Mouse (Mus musculus) spleen, adult 2 months (tissue): ENCODE results near the gene Dst. TPM values are rescaled to one million over a fixed set of nuclear protein-coding genes. Genes with fewer than 3 reads are reported as not detected.

Source experiments
- DNase-seq, 2 experiments: peaks; one replicate each; pipeline versions ENCODE4 v3.0.0 to v3.0.0-alpha.2; 2012 to 2021; ENCODE audit warnings: low spot score in 2 of 2, low read depth in 1 of 2
- H3K27ac ChIP-seq: fragments of 200-500 bp; 2 replicates; pipeline ENCODE4 v1.5.1; 2012; ENCODE audit warnings: low read length, inconsistent platforms; ENCODE audit not compliant: insufficient read depth
- H3K27me3 ChIP-seq: fragments of 200-500 bp; 2 replicates; pipeline ENCODE4 v1.6.1; 2012; ENCODE audit warnings: mild to moderate bottlenecking, moderate library complexity, low read length, inconsistent platforms; ENCODE audit not compliant: control insufficient read depth, insufficient read depth
- H3K36me3 ChIP-seq: fragments of 200-500 bp; 2 replicates; pipeline ENCODE4 v1.6.1; 2012; ENCODE audit warnings: mild to moderate bottlenecking, low read length, inconsistent platforms; ENCODE audit not compliant: control insufficient read depth, insufficient read depth
- H3K4me1 ChIP-seq: fragments of 200-500 bp; 2 replicates; pipeline ENCODE4 v1.6.1; 2011; ENCODE audit warnings: inconsistent platforms; ENCODE audit not compliant: control insufficient read depth, insufficient read depth, insufficient read length
- H3K4me3 ChIP-seq: fragments of 200-500 bp; 2 replicates; pipeline ENCODE4 v1.5.1; 2011; ENCODE audit warnings: mild to moderate bottlenecking, inconsistent platforms; ENCODE audit not compliant: insufficient read depth, insufficient read length; ENCODE audit errors: extremely low read depth
- CTCF ChIP-seq: fragments of 200-500 bp; IDR thresholded peaks from 2 replicates; pipeline ENCODE4 v1.5.1; 2011; ENCODE audit warnings: mild to moderate bottlenecking, inconsistent platforms; ENCODE audit not compliant: insufficient read depth, insufficient read length, insufficient replicate concordance; ENCODE audit errors: extremely low read depth
- POLR2A ChIP-seq: fragments of 200-500 bp; IDR thresholded peaks from 2 replicates; pipeline ENCODE4 v1.6.1; 2011; ENCODE audit warnings: low read depth, low read length, inconsistent platforms
- WGBS: fragments of 180-500 bp; shearing (Covaris S2); methylation state at CpG from one replicate; pipeline ENCODE4 v1.1.7; 2018; 5-methylcytosine and 5-hydroxymethylcytosine counted together
- polyA plus RNA-seq: library from polyadenylated mRNA; depleted of rRNA; stranded (reverse); fragments of >200 nt; gene quantifications from 2 replicates; pipeline ENCODE4 v1.2.3, GENCODE M21; 2012

Dst gene
- polyA plus RNA-seq, 1 experiment = 7.6 TPM

DNA sequence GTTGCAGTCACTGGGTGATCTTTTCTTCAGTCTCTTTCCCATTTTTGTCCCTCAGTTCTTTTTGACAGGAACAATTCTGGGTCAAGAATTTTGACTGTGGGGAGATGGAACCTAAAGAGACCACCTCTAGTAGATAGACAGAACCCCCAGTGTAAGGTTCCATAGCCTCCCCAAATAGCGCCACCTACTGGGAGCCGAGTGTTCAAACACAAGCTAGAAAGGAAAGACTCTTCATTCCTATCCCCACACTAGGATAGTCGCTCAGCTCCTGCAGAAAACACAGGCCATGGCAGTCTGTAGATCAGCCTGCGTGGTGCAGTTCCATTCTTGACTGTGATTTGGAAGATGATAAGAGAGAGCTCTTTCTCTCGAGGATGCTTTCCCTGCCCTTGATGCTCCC is 160.3 kb downstream of the Dst start:
- no peak overlapping the region for H3K4me3 ChIP-seq
- H3K27me3 ChIP-seq = no peaks in the 10 kb centered on the region
- no peak for DNase-seq
- no peak for TF ChIP-seq POLR2A
- no peak for TF ChIP-seq CTCF
- H3K36me3 ChIP-seq = no peaks in the 10 kb centered on the region
- 69% methylated on average over 5 of the region's 5 CpGs for WGBS
- no peaks in the 10 kb centered on the region for H3K4me1 ChIP-seq
- H3K27ac ChIP-seq = no peak overlapping the region

DNA sequence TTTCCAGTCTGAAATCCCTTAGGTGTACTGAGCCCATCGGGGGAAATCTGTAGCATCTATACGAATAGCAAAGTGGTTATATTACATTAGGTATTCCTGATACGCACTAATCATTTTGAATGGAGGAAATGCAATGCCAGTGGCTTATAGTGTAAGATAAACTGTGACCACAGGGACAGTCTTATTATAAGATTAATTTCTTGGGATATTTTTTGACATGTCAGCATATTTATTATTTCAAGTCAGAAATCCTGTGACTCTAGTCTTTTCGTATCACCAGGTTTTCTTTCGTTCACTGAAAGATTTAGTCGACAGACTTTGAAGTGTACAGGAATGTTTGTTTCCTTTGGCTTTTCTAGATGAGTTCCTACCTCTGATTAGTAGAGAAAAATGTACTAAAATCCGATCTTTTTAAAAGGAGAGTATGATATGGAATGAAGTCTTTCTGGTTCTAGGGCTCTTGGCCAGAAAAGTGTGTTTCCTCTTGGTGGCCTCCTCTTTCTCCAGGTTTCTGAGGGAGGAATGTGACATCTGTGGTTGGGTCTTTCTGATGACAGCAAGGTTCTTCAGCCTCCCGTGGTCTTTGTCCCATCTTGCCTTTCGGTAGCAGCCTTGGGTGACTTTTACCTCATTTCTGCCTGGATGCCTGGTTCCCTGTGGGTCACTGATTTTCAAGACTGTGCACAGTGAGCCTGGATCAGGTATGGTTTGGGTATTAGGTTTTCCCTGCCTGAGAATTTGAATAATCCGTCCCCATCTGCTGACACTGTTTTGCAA is 161.7 kb downstream of the Dst start:
- H3K4me1 ChIP-seq = no peaks in the 10 kb centered on the region; the same call in 1 of the 2 replicates
- H3K27ac ChIP-seq = no peak overlapping the region
- no peak overlapping the region for H3K4me3 ChIP-seq
- WGBS = 90% methylated on average over 10 of the region's 10 CpGs
- no peak for TF ChIP-seq POLR2A
- no peak for TF ChIP-seq CTCF
- no peaks in the 10 kb centered on the region for H3K27me3 ChIP-seq
- H3K36me3 ChIP-seq = no peaks in the 10 kb centered on the region
- no peak for DNase-seq

DNA sequence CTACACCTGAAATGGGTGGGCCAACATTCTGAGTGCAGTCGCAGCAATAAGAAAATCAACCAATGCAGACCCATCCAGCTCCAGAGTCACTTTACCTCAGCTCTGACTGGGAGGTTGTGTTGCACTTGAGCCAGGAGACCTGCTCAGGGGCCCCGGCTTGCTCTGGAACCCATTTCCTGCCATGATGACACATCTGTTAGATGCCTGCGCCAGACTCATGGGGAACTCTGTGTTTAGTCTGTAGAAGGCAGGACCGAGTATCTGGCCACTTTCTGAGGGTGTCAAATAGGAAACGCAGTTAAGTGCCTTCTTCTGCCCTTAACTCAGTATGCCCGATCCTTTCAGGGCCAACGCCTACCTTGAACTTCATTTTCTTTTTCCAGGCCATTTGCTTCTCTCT is 162.4 kb downstream of the Dst start:
- 44% methylated on average over 7 of the region's 7 CpGs for WGBS
- no peaks in the 10 kb centered on the region for H3K36me3 ChIP-seq
- TF ChIP-seq POLR2A (no peak), CTCF (no peak)
- H3K27me3 ChIP-seq = no peaks in the 10 kb centered on the region
- H3K27ac ChIP-seq = no peak overlapping the region
- H3K4me3 ChIP-seq = no peak overlapping the region
- DNase-seq = no peak
- no peaks in the 10 kb centered on the region; the same call in 1 of the 2 replicates for H3K4me1 ChIP-seq

DNA sequence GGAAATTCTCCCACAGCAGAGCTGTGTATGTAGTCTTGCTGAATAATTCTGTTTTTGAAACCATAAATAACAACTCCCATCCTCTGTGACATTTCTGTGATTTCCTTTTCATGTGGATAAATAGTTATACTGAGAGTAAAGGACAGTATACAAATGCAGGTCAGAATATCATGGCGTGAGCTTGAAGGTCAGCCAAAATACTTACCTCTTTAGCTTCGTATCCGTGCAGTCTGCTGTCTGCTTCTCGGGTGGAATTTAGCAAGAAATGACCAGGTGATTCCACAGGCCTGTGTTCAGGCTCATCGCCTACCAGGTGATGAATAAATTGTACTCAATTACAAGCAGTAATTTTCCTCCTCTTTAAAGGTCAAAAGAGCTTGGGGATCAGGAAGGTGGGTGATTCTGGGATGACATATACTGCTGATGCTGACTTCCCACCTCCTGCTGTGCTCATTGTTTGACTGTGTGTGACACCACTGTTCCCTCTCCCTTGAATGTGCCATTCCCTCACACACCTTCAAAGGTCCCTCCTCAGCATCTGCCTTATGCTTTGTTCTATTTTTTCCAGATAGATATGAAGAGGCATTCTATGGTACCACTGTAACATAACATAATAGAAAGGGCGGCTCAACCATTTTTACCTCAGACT is 163.1 kb downstream of the Dst start:
- Histone ChIP-seq H3K36me3 (no peaks in the 10 kb centered on the region), H3K27me3 (no peaks in the 10 kb centered on the region), H3K4me1 (no peaks in the 10 kb centered on the region; the same call in 1 of the 2 replicates), H3K27ac (no peak overlapping the region), H3K4me3 (no peak overlapping the region)
- WGBS = 89% methylated on average over 6 of the region's 6 CpGs
- TF ChIP-seq CTCF (no peak), POLR2A (no peak)
- DNase-seq = no peak

DNA sequence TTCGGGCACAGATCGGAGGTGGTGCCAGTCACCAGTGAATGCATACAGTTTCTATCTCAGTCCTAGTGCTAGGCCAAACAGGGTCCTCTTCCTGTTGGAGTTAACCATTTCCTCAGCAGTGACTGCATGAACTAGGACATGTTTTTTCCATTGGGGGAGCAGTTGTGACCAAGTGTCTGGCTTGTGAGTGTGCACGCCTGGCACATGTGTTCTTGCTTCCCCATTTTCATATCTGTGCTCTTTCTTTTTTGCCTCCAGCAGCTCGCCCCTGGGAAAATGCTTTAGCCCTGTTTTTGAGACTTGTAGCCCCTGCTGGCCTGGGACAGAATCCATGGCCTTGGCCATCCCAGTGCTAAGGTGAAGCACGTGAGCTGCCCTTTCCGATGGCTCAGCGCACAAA is 164.2 kb downstream of the Dst start:
- Histone ChIP-seq H3K27me3 (no peaks in the 10 kb centered on the region), H3K4me1 (no peaks in the 10 kb centered on the region; the same call in 1 of the 2 replicates), H3K36me3 (no peaks in the 10 kb centered on the region), H3K4me3 (no peak overlapping the region), H3K27ac (no peak overlapping the region)
- 73% methylated on average over 7 of the region's 7 CpGs for WGBS
- no peak for TF ChIP-seq CTCF
- TF ChIP-seq POLR2A = no peak
- no peak for DNase-seq

DNA sequence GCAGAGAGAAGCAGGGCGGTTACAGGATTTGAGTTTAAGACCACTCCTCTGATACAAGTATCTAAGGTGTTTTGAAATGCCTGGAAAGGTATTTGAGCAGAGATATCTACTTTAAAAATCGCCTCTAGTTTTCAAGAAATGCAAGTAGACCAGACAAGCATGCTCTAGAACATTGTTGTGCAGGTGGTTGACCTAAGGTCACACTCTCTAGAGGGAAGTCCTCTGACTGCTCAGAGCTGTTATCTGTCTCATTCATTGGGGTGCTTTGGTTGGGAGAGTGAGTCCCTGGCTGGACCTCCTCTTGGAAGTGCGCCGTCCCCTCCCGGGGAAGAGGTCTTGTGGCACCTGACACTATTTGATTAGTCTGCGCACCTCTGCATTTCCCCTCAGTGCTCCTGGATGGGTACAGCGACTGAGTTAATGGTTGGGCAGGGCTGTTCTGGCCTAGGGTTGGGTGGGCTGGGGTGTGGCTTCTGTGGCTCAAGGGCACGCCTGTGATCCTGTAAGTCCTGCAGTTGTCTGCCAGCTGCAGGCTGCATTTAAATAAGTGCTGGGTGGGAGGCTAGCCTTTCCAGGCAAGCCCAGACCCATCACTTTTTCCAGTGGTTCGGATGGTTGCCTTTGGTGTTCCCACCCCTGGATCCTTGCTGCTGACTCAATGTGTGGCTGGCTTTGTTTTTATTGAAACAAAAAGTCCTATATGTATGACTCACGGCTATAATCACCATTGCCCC is 165.6 kb downstream of the Dst start:
- no peak for TF ChIP-seq POLR2A
- TF ChIP-seq CTCF = no peak
- no peaks in the 10 kb centered on the region; the same call in 1 of the 2 replicates for H3K4me1 ChIP-seq
- no peak for DNase-seq
- H3K36me3 ChIP-seq = no peaks in the 10 kb centered on the region
- H3K27ac ChIP-seq = no peak overlapping the region
- no peak overlapping the region for H3K4me3 ChIP-seq
- H3K27me3 ChIP-seq = no peaks in the 10 kb centered on the region
- WGBS = 83% methylated on average over 10 of the region's 10 CpGs
